Mouse (Mus musculus) liver, embryonic 14.5 days (tissue): Measurements from ENCODE around the gene Kcnk4.

ENCODE experiments used
- CTCF ChIP-seq: IDR thresholded peaks from 2 replicates; pipeline ENCODE4 v1.5.1; 2016; ENCODE audit warnings: antibody characterized with exemption, low read depth, control low read depth
- EP300 ChIP-seq: IDR thresholded peaks from 2 replicates; pipeline ENCODE4 v1.6.1; 2016; ENCODE audit warnings: antibody characterized with exemption, low read depth

GRCm38 (mm10) chr19:6943709-6944108, 9.4 kb upstream of the Kcnk4 start:
- TF ChIP-seq CTCF (no peak), EP300 (no peak)
